ENCODE assay signal across 8 mouse cellular contexts in genomic region chr3:126596491-126597160, GRCm38 (mm10). TPM values are rescaled to one million over a fixed set of nuclear protein-coding genes. Genes with fewer than 3 reads are reported as not detected.
DNase-seq lines count a peak whose midpoint lies in the region; ATAC-seq and TF ChIP-seq lines count a peak whose summit lies in the region.

No protein-coding gene starts in this region.

- whole genome bisulfite sequencing in forebrain, embryonic 16.5 days = under 1% methylated on average over 57 of the region's 69 CpGs
- 0% methylated on average over 46 of the region's 69 CpGs for WGBS in lung, embryonic 14.5 days

- peak overlapping the region; percentile 91 for H3K27ac ChIP-seq in forebrain, embryonic 16.5 days (ENCODE audit: low read length)
- H3K27ac ChIP-seq in lung, embryonic 14.5 days (ENCODE audit: low read depth) = peak overlapping the region; percentile 99

- peaks cover 6% of the 10 kb centered on the region for H3K4me1 ChIP-seq in forebrain, embryonic 16.5 days (replicated peaks; ENCODE audit: control insufficient read depth, insufficient read depth, low read length)
- peaks cover 6% of the 10 kb centered on the region; the same call in 1 of the 2 replicates for H3K4me1 ChIP-seq in lung, embryonic 14.5 days (ENCODE audit: insufficient read depth)

- peak; percentile 72 for TF ChIP-seq CTCF in lung, embryonic 14.5 days (IDR thresholded peaks at IDR 0.05; ENCODE audit: low read depth)

- ATAC-seq in forebrain, embryonic 16.5 days = peak; percentile 93
- ATAC-seq in lung, embryonic 14.5 days (ENCODE audit: insufficient read depth) = peak; percentile 95
- peak; percentile 57 for ATAC-seq in neutrophil, adult 5-6 weeks (ENCODE audit: extremely low read depth, insufficient number of reproducible peaks, low FRiP score, poor library complexity, severe bottlenecking)

- H3K36me3 ChIP-seq in forebrain, embryonic 16.5 days (ENCODE audit: control insufficient read depth, insufficient read depth) = 0 out of 2 replicates have a peak, but pooled peaks cover 1% of the 10 kb centered on the region
- peaks cover 4% of the 10 kb centered on the region for H3K36me3 ChIP-seq in lung, embryonic 14.5 days (ENCODE audit: insufficient read depth)

- no peaks in the 10 kb centered on the region for H3K9me3 ChIP-seq in forebrain, embryonic 16.5 days (ENCODE audit: control insufficient read depth, low read length)
- no peaks in the 10 kb centered on the region for H3K9me3 ChIP-seq in lung, embryonic 14.5 days (ENCODE audit: low read depth, low read length)

- H3K27me3 ChIP-seq in forebrain, embryonic 16.5 days (replicated peaks; ENCODE audit: control insufficient read depth, insufficient read depth, low read length) = no peaks in the 10 kb centered on the region
- no peaks in the 10 kb centered on the region for H3K27me3 ChIP-seq in lung, embryonic 14.5 days (ENCODE audit: insufficient read depth, low read length)

- H3K4me2 ChIP-seq in forebrain, embryonic 16.5 days (ENCODE audit: low read length) = peak overlapping the region; percentile 67
- H3K4me2 ChIP-seq in lung, embryonic 14.5 days = peak overlapping the region; percentile 95

- H3K4me3 ChIP-seq in forebrain, embryonic 16.5 days (replicated peaks; ENCODE audit: low read length) = peak overlapping the region; percentile 74
- peak overlapping the region; percentile 80 for H3K4me3 ChIP-seq in lung, embryonic 14.5 days (ENCODE audit: low read depth, low read length)

- peak; percentile 70 for DNase-seq in ES-CJ7 (ENCODE audit: low read depth, low spot score)
- peak; percentile 80 for DNase-seq in cerebellum, adult 11 months
- DNase-seq in heart, postnatal 4 days = peak; percentile 94
- DNase-seq in layer of hippocampus, adult 8-10 months (ENCODE audit: low spot score in 2 of 2) = peak; percentile 57 to 65
- peak; percentile 93 for DNase-seq in lung, embryonic 14.5 days
- DNase-seq in testis, postnatal 14 days (ENCODE audit: low spot score) = peak; percentile 83

- H3K9ac ChIP-seq in forebrain, embryonic 16.5 days (replicated peaks; ENCODE audit: low read depth, low read length) = peak overlapping the region; percentile 78
- H3K9ac ChIP-seq in lung, embryonic 14.5 days = peak overlapping the region; percentile 90

RNA-seq across cellular contexts. Expression of gene Camk2d, which starts 0.5 kb away (rescaled TPM):
- polyA plus RNA-seq in forebrain, embryonic 16.5 days (2015; fragmentation: Nextera tagmentation; extraction: Ambion mirVana) = 30.2 and 40.6 TPM in 2 replicates
- 100 to 1,000 TPM; 208 to 210 TPM for total RNA-seq in heart, postnatal 4 days (2021)
- total RNA-seq in layer of hippocampus, adult 8-10 months (2022) = 10 to 100 TPM; 59.0 to 69.4 (median 60.4) TPM
- polyA plus RNA-seq in lung, embryonic 14.5 days (2014; fragmentation: Nextera tagmentation; extraction: Ambion mirVana) = 43.2 and 44.8 TPM in 2 replicates
- 132 and 166 TPM in 2 replicates for total RNA-seq in neutrophil, adult 5-6 weeks (2017)

Comparison
In these comparisons a context has a peak if more than half of its experiments do, and no peak if none do; other contexts are left out.
1. Peak in every context shown above with its lines: DNase-seq, ATAC-seq, H3K4me3 ChIP-seq and H3K27ac ChIP-seq.